Mouse (Mus musculus): Measurements from ENCODE around the gene Serpina1b. TPM values are rescaled to one million over a fixed set of nuclear protein-coding genes. Genes with fewer than 3 reads are reported as not detected.
"Not testable (repeated sequence)": the region's sequence is repeated elsewhere in the genome, so short reads cannot be mapped to it uniquely, and the experiment has no call there.

The Serpina1b gene
- not detected in 3 replicates for total RNA-seq (2017)

DNA sequence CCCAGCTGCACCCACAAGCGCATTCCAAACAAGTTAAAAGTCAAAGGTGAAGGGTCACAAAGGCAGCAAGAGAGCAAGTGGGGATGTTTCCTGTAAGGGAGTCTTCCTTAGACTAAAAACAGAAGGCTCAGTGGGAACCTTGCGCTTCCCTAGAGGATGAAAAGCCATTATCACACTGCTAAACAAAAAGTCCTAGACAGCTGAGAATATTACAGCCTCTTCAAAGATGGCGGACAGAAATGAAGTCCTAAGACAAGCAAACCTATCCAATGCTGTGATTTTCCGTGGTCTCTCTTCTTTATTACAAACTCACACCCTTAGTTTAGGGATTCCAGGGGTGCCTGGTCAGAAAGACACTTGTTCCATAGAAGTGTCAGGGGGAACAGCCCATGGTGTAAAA, at the start of gene Serpina1b:
TSS of gene Serpina1b (minus strand) at position 101 of the 400 bp plus-strand sequence.
- not testable (repeated sequence) for ATAC-seq (replicated peaks; ENCODE audit: insufficient number of reproducible peaks, low FRiP score, low TSS enrichment, poor library complexity, severe bottlenecking)

- not testable (repeated sequence) for ATAC-seq (replicated peaks; ENCODE audit: insufficient number of reproducible peaks, low FRiP score, low TSS enrichment, poor library complexity, severe bottlenecking)
These were observed 36.7 kb upstream of the Serpina1b start for GRCm38 (mm10) chr12:103866873-103867272.

- ATAC-seq (replicated peaks; ENCODE audit: insufficient number of reproducible peaks, low FRiP score, low TSS enrichment, poor library complexity, severe bottlenecking) = not testable (repeated sequence)
These were observed 33.2 kb upstream of the Serpina1b start, which contains the start of gene Serpina1a for GRCm38 (mm10) chr12:103863101-103863974. Gene Serpina1a, minus strand, starts transcription at chr12:103863562.

DNA sequence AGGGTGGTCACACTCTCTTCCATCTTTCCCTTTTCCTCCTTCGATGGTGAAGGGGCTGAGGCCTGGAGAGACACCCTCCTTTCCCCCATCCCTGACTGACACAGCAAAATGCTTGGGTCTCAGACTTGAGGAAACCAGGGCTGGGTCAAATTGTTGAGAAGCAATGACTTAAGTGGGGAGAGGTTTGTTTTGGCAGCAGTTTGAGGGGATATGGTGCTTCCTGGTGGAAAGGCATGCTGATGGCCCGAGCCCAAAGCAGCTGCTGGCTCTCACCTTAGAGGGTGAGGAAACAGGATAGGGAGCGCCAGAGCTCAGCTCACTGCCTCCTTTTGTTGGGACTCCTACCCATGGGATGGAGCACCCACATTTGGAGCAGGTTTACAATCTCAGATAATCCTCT, 30.8 kb upstream of the Serpina1b start:
- ATAC-seq (replicated peaks; ENCODE audit: insufficient number of reproducible peaks, low FRiP score, low TSS enrichment, poor library complexity, severe bottlenecking) = no peak

- not testable (repeated sequence) for ATAC-seq (replicated peaks; ENCODE audit: insufficient number of reproducible peaks, low FRiP score, low TSS enrichment, poor library complexity, severe bottlenecking)
These were observed 30.4 kb upstream of the Serpina1b start for GRCm38 (mm10) chr12:103860571-103860970.

DNA sequence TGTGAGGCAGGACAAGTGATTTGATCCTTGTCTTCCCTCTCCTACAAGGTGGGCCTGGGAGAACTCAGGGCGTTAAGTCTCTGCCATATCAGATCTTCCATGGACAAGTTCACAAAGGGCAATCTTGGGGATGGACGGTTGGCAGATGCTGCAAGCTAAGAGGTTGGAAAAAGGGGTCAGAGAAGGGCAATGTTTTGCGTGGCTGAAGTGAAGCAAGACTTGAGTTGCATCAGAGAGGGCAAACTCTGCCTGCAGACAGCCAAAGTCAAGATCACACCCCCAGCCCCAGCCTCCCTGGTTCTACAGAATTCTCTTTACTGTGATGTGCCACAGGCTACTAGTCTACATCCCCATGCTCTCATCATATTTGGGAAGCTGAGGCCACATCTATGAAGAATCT, 29.4 kb upstream of the Serpina1b start:
- not testable (repeated sequence) for ATAC-seq (replicated peaks; ENCODE audit: insufficient number of reproducible peaks, low FRiP score, low TSS enrichment, poor library complexity, severe bottlenecking)

- not testable (repeated sequence) for ATAC-seq (replicated peaks; ENCODE audit: insufficient number of reproducible peaks, low FRiP score, low TSS enrichment, poor library complexity, severe bottlenecking)
These were observed 22.9 kb upstream of the Serpina1b start for GRCm38 (mm10) chr12:103853032-103853431.

DNA sequence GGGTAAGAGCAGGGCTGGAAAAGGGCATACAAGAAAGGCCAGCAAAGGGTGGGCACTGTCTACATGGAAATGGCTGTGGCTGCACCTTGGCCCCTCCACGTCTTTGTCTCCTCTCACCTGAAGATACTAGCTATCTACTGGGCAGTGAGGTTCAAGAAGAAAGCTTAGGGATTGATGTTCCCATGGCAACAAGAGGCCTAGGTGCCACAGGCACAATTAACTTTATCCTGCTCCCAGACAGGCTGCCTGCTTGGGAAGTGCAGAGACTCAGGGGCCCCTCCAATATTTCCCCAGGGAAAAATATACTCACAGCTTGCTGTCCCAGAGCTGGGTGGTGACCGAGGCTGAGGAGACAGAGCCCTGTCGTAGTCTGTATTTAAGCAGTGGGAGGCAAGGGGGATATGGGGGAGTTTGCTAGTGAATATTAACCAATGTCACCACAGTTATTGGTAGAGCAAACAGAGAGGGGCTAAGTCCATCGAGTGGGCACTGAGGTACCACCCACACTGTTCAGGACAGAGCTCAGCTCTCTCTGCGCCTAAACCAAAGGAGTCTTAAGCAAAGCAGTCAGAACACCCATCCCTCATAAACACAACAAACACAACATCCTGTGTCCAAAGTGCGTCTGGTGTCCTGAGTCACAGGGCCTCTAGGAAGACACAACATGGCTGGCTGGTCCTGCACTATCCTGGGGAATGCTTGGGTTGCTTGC, 2.4 kb downstream of the Serpina1b start:
- ATAC-seq (replicated peaks; ENCODE audit: insufficient number of reproducible peaks, low FRiP score, low TSS enrichment, poor library complexity, severe bottlenecking) = not testable (repeated sequence)

DNA sequence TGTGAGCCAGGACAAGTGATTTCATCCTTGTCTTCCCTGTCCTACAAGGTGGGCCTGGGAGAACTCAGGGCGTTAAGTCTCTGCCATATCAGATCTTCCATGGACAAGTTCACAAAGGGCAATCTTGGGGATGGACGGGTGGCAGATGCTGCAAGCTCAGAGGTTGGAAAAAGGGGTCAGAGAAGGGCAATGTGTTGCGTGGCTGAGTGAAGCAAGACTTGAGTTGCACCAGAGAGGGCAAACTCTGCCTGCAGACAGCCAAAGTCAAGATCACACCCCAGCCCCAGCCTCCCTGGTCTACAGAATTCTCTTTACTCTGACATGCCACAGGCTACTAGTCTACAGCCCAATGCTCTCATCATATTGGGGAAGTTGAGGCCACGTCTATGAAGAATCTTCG, 6.3 kb downstream of the Serpina1b start:
- not testable (repeated sequence) for ATAC-seq (replicated peaks; ENCODE audit: insufficient number of reproducible peaks, low FRiP score, low TSS enrichment, poor library complexity, severe bottlenecking)

GRCm38 (mm10) chr12:103773246-103773851, 56.8 kb downstream of the Serpina1b start, which contains the start of gene Serpina1d:
Gene Serpina1d, minus strand, starts transcription at chr12:103773592.
- ATAC-seq (replicated peaks; ENCODE audit: insufficient number of reproducible peaks, low FRiP score, low TSS enrichment, poor library complexity, severe bottlenecking) = not testable (repeated sequence)

DNA sequence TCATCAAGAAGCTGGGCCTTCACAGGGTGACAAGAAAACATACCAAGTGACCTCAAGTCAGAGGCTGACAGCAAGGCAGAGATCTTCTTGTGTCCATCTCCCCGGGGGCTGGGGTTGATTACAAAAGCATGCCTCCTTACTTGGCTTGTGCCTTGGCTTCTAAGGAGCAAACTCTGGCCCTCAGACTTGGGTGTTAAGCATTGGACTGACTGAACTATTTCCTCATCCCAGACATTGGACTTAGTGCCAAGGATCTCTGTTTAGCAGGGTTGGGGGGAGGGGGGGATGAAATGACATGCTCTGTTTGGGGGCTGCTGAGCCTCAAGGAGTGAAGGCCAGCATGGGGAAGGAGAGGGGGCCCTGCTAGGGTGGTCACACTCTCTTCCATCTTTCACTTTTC, 59.6 kb downstream of the Serpina1b start:
- not testable (repeated sequence) for ATAC-seq (replicated peaks; ENCODE audit: insufficient number of reproducible peaks, low FRiP score, low TSS enrichment, poor library complexity, severe bottlenecking)

DNA sequence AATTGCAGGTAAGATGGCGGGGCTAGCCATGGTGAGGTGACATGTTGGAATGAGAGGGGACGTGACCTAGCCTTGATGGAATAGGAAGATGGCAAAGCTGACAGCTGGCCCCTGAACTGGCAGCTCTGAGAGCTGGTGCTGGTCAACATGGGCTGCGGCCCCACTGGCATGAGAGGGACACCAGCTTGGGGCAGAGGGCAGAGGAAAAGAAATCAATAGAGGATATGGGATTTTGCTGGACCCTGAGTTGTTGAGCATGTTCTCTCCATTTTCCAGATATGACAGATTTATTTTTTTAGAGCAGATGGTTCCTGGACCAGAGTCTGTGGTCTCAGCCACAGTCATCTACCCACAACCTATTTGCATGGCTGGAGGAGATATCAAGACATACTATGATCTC, 67.1 kb downstream of the Serpina1b start:
- ATAC-seq (replicated peaks; ENCODE audit: insufficient number of reproducible peaks, low FRiP score, low TSS enrichment, poor library complexity, severe bottlenecking) = not testable (repeated sequence)

- ATAC-seq (replicated peaks; ENCODE audit: insufficient number of reproducible peaks, low FRiP score, low TSS enrichment, poor library complexity, severe bottlenecking) = not testable (repeated sequence)
These were observed 69.9 kb downstream of the Serpina1b start for GRCm38 (mm10) chr12:103760316-103760715.

GRCm38 (mm10) chr12:103745957-103746356, 84.2 kb downstream of the Serpina1b start:
- ATAC-seq (replicated peaks; ENCODE audit: insufficient number of reproducible peaks, low FRiP score, low TSS enrichment, poor library complexity, severe bottlenecking) = not testable (repeated sequence)

DNA sequence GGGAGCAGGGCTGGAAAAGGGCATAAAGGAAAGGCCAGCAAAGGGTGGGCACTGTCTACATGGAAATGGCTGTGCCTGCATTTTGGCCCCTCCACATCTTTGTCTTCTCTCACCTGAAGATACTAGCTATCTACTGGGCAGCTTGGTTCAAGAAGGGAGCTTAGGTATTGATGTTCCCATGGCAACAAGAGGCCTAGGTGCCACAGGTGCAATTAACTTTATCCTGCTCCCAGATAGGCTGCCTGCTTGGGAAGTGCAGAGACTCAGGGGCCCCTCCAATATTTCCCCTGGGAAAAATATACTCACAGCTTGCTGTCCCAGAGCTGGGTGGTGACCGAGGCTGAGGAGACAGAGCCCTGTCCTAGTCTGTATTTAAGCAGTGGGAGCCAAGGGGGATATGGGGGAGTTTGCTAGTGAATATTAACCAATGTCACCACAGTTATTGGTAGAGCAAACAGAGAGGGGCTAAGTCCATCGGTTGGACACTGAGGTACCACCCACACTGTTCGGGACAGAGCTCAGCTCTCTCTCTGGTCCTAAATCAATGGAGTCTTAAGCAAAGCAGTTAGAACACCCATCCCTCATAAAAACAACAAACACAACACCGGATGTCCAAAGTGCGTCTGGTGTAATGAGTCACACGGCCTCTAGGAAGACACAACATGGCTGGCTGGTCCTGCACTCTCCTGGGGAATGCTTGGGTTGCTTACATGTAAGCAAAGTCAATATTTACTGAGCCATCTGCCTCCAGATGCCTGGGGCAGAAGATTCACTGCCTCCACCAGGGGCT, 92.2 kb downstream of the Serpina1b start:
- ATAC-seq (replicated peaks; ENCODE audit: insufficient number of reproducible peaks, low FRiP score, low TSS enrichment, poor library complexity, severe bottlenecking) = not testable (repeated sequence)

DNA sequence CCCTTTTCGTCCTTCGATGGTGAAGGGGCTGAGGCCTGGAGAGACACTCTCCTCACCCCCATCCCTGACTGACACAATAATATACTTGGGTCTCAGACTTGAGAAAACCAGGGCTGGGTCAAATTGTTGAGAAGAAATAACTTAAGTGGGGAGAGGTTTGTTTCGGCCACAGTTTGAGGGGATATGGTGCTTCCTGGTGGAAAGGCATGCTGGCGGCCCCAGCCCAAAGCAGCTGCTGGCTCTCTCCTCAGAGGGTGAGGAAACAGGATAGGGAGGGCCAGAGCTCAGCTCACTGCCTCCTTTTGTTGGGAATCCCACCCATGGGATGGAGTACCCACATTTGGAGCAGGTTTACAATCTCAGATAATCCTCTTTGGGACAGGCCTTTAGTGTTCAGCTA, 94.6 kb downstream of the Serpina1b start:
- ATAC-seq (replicated peaks; ENCODE audit: insufficient number of reproducible peaks, low FRiP score, low TSS enrichment, poor library complexity, severe bottlenecking) = not testable (repeated sequence)

DNA sequence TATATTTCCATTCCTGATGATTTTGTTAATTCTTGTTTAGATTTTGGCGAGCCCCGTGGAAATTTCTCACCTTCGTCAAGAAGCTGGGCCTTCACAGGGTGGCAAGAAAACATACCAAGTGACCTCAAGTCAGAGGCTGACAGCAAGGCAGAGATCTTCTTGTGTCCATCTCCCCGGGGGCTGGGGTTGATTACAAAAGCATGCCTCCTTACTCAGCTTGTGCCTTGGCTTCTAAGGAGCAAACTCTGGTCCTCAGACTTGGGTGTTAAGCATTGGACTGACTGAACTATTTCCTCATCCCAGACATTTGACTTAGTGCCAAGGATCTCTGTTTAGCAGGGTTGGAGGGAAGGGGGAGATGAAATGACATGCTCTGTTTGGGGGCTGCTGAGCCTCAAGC, 95.1 kb downstream of the Serpina1b start:
- not testable (repeated sequence) for ATAC-seq (replicated peaks; ENCODE audit: insufficient number of reproducible peaks, low FRiP score, low TSS enrichment, poor library complexity, severe bottlenecking)

DNA sequence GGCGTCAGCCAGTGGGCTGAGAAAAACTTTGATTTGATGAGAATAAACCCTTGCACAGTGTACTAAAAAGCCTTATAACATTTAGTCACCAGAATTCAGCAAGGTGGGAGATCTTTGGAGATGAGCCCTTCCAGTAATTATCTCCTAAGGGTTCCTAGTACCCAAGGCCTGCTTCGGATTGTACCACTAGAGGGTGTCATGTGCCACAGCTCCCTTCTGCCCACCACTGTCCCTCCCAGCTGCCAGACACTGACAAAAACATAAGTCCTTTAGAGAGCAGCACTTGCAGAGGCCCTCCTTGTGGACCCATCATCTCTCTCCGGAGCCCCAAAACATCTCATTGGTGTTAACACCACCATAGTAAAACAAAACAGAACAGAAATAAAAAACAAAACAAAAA, 118.6 kb downstream of the Serpina1b start:
- ATAC-seq (replicated peaks; ENCODE audit: insufficient number of reproducible peaks, low FRiP score, low TSS enrichment, poor library complexity, severe bottlenecking) = no peak
